In genomic region chr8:70593173-70593572, GRCm38 (mm10) we compare ENCODE assay signal across 8 mouse cellular contexts. TPM values are rescaled to one million over a fixed set of nuclear protein-coding genes. Genes with fewer than 3 reads are reported as not detected.
A peak's percentile ranks its signal among the peaks of the same experiment; 100 is the strongest.
DNase-seq lines count a peak whose midpoint lies in the region; ATAC-seq and TF ChIP-seq lines count a peak whose summit lies in the region.

No protein-coding gene starts in this region.

- H3K9ac ChIP-seq in intestine, embryonic 15.5 days, result no peak overlapping the region; the same call in 1 of the 2 replicates
- no peak overlapping the region for H3K9ac ChIP-seq in lung, postnatal 0 days (replicated peaks; ENCODE audit: low read depth)

- no peak for TF ChIP-seq EP300 in lung, postnatal 0 days (IDR thresholded peaks at IDR 0.05)

- H3K27ac ChIP-seq in intestine, embryonic 15.5 days, result peak overlapping the region; percentile 82
- H3K27ac ChIP-seq in lung, postnatal 0 days (ENCODE audit: low read length), result peak overlapping the region; percentile 71; the same call in 1 of the 2 replicates

- H3K27me3 ChIP-seq in intestine, embryonic 15.5 days (replicated peaks), result no peaks in the 10 kb centered on the region
- H3K27me3 ChIP-seq in lung, postnatal 0 days (replicated peaks; ENCODE audit: insufficient read depth, low read length), result no peaks in the 10 kb centered on the region

- no peak for ATAC-seq in intestine, embryonic 15.5 days
- ATAC-seq in lung, postnatal 0 days, result no peak
- no peak for ATAC-seq in erythroid progenitor cell, adult 5-6 weeks (replicated peaks; ENCODE audit: low FRiP score, poor library complexity, severe bottlenecking)

- 52% methylated on average over 8 of the region's 8 CpGs for WGBS in intestine, embryonic 15.5 days
- 42% methylated on average over 8 of the region's 8 CpGs for WGBS in lung, postnatal 0 days

- H3K4me1 ChIP-seq in intestine, embryonic 15.5 days (replicated peaks), result peaks cover 39% of the 10 kb centered on the region
- H3K4me1 ChIP-seq in lung, postnatal 0 days (ENCODE audit: insufficient read depth, low read depth, low read length), result peaks cover 12% of the 10 kb centered on the region

- no peaks in the 10 kb centered on the region for H3K9me3 ChIP-seq in intestine, embryonic 15.5 days
- H3K9me3 ChIP-seq in lung, postnatal 0 days (ENCODE audit: low read length), result no peaks in the 10 kb centered on the region

- TF ChIP-seq CTCF in lung, postnatal 0 days (IDR thresholded peaks at IDR 0.05), result no peak

- DNase-seq in cerebellum, adult 9-11 months, result peak; percentile 46
- DNase-seq in cerebellum, postnatal 10 days, result no peak
- DNase-seq in adrenal gland, postnatal 36 days, result peak; percentile 71 to 77
- DNase-seq in lung, postnatal 0 days (ENCODE audit: low spot score), result peak; percentile 45
- no peak for DNase-seq in urinary bladder, postnatal 25 days (ENCODE audit: low spot score)
- DNase-seq in urinary bladder, postnatal 14 days (ENCODE audit: low spot score), result no peak

- peaks cover 26% of the 10 kb centered on the region for H3K36me3 ChIP-seq in intestine, embryonic 15.5 days
- no peaks in the 10 kb centered on the region for H3K36me3 ChIP-seq in lung, postnatal 0 days (ENCODE audit: insufficient read depth, low read length)

- peak overlapping the region; percentile 99 for H3K4me2 ChIP-seq in intestine, embryonic 15.5 days (replicated peaks)
- H3K4me2 ChIP-seq in lung, postnatal 0 days (replicated peaks; ENCODE audit: low read depth, low read length), result 0 out of 2 replicates have a peak overlapping the region, but pooled peaks have one; percentile 98

- H3K4me3 ChIP-seq in intestine, embryonic 15.5 days (replicated peaks), result no peak overlapping the region
- no peak overlapping the region for H3K4me3 ChIP-seq in lung, postnatal 0 days (ENCODE audit: low read depth, low read length)

RNA-seq across cellular contexts. Expression of gene Isyna1, which starts 1.0 kb away (rescaled TPM):
- total RNA-seq in adrenal gland, postnatal 36 days (2021), result 100 to 1,000 TPM in 1 of 2 experiments, 10 to 100 TPM in 1; 98.7 to 260 TPM
- polyA plus RNA-seq in intestine, embryonic 15.5 days (2015; fragmentation: Nextera tagmentation; extraction: Ambion mirVana), result 123 and 130 TPM in 2 replicates
- 49.1 and 57.8 TPM in 2 replicates for polyA plus RNA-seq in lung, postnatal 0 days (2015; fragmentation: Nextera tagmentation; extraction: Ambion mirVana)
- total RNA-seq in erythroid progenitor cell, adult 5-6 weeks (2015; ENCODE audit: low replicate concordance), result 5.8 and 15.9 TPM in 2 replicates
- 2.5 and 8.0 TPM in 2 replicates for total RNA-seq in erythroid progenitor cell, adult 5-6 weeks (2017; ENCODE audit: low replicate concordance)

RNA-seq across cellular contexts. Expression of gene Ssbp4, which starts 15.5 kb away (rescaled TPM):
- total RNA-seq in adrenal gland, postnatal 36 days (2021), result 100 to 1,000 TPM in 1 of 2 experiments, 10 to 100 TPM in 1; 89.7 to 103 TPM
- polyA plus RNA-seq in intestine, embryonic 15.5 days (2015; fragmentation: Nextera tagmentation; extraction: Ambion mirVana), result 86.9 and 91.7 TPM in 2 replicates
- polyA plus RNA-seq in lung, postnatal 0 days (2015; fragmentation: Nextera tagmentation; extraction: Ambion mirVana), result 117 and 125 TPM in 2 replicates
- total RNA-seq in erythroid progenitor cell, adult 5-6 weeks (2015; ENCODE audit: low replicate concordance), result 9.0 and 13.0 TPM in 2 replicates
- total RNA-seq in erythroid progenitor cell, adult 5-6 weeks (2017; ENCODE audit: low replicate concordance), result 18.1 and 30.6 TPM in 2 replicates

RNA-seq across cellular contexts. Expression of gene Lrrc25, which starts 22.8 kb away (rescaled TPM):
- 1 to 10 TPM; 2.1 to 2.6 TPM for total RNA-seq in adrenal gland, postnatal 36 days (2021)
- polyA plus RNA-seq in intestine, embryonic 15.5 days (2015; fragmentation: Nextera tagmentation; extraction: Ambion mirVana), result 2.4 and 2.5 TPM in 2 replicates
- polyA plus RNA-seq in lung, postnatal 0 days (2015; fragmentation: Nextera tagmentation; extraction: Ambion mirVana), result 4.2 TPM in 2 replicates
- total RNA-seq in erythroid progenitor cell, adult 5-6 weeks (2015; ENCODE audit: low replicate concordance), result 2.5 and 11.7 TPM in 2 replicates
- total RNA-seq in erythroid progenitor cell, adult 5-6 weeks (2017; ENCODE audit: low replicate concordance), result 2.3 and 3.5 TPM in 2 replicates

RNA-seq across cellular contexts. Expression of gene Gdf15, which starts 39.1 kb away (rescaled TPM):
- 1 to 10 TPM; 5.0 to 6.0 TPM for total RNA-seq in adrenal gland, postnatal 36 days (2021)
- polyA plus RNA-seq in intestine, embryonic 15.5 days (2015; fragmentation: Nextera tagmentation; extraction: Ambion mirVana), result 2.3 and 2.9 TPM in 2 replicates
- 1.3 and 2.3 TPM in 2 replicates for polyA plus RNA-seq in lung, postnatal 0 days (2015; fragmentation: Nextera tagmentation; extraction: Ambion mirVana)
- total RNA-seq in erythroid progenitor cell, adult 5-6 weeks (2015; ENCODE audit: low replicate concordance), result not detected in 2 replicates
- total RNA-seq in erythroid progenitor cell, adult 5-6 weeks (2017; ENCODE audit: low replicate concordance), result not detected in 2 replicates

RNA-seq across cellular contexts. Expression of gene Ell, which starts 53.9 kb away (rescaled TPM):
- 10 to 100 TPM; 22.3 to 25.3 TPM for total RNA-seq in adrenal gland, postnatal 36 days (2021)
- polyA plus RNA-seq in intestine, embryonic 15.5 days (2015; fragmentation: Nextera tagmentation; extraction: Ambion mirVana), result 15.9 TPM in 2 replicates
- polyA plus RNA-seq in lung, postnatal 0 days (2015; fragmentation: Nextera tagmentation; extraction: Ambion mirVana), result 11.8 and 13.0 TPM in 2 replicates
- 10.5 and 22.3 TPM in 2 replicates for total RNA-seq in erythroid progenitor cell, adult 5-6 weeks (2015; ENCODE audit: low replicate concordance)
- total RNA-seq in erythroid progenitor cell, adult 5-6 weeks (2017; ENCODE audit: low replicate concordance), result 2.8 and 15.5 TPM in 2 replicates

Comparison
In these comparisons a context has a peak if more than half of its experiments do, and no peak if none do; other contexts are left out.
1. DNase-seq: peak in cerebellum, adult 9-11 months (single experiment), adrenal gland, postnatal 36 days (2 of 2) and lung, postnatal 0 days (single experiment); none in cerebellum, postnatal 10 days (0 of 2), urinary bladder, postnatal 25 days (single experiment) and urinary bladder, postnatal 14 days (single experiment).
2. RNA of gene Isyna1, which starts 1.0 kb away (total RNA-seq): 98.7 to 260 TPM in adrenal gland, postnatal 36 days; 2.5 to 15.9 TPM in erythroid progenitor cell, adult 5-6 weeks; every median in the first group is over 4 times any median in the second.